ENCODE assay signal across 13 mouse cellular contexts in the genomic region with DNA sequence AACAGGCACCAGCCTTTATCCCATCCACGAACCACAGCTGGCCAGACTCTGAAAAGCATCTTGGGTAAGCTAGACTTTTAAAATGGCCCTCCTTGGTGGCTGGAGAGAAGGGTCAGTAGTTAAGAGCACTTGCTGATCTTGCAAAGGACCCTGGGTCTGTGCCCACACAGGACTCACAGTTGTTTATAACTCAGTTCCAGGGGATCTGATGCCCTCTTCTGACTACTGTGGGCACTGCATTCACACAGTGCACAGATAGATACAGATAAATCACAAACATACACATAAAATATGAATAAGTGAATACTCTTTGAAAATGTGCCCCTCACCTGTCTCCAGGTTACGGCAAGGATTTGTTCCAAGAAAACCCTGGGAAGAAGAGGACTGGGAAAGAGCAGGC.
DNase-seq lines count a peak whose midpoint lies in the region; TF ChIP-seq lines count a peak whose summit lies in the region.
"Had no signal": no experiment of that assay in that cellular context is flagged by ENCODE, and none has a peak within 500 bp of the region (broad histone marks: within the 10 kb centered on the region; RNA-seq: fewer than 3 reads in every experiment).

No protein-coding gene starts in this region.

- peak; percentile 41 to 57 for DNase-seq in cerebellum, postnatal 10 days
- no peak for DNase-seq in cerebellum, postnatal 4 days (ENCODE audit: low spot score in 2 of 2)
- no peak for DNase-seq in layer of hippocampus, adult 2 months (ENCODE audit: low spot score in 2 of 2)
- no peak for DNase-seq in layer of hippocampus, adult 18-20 months (ENCODE audit: low spot score in 2 of 2)
- DNase-seq in 416B (ENCODE audit: low read depth) = peak; percentile 15
- DNase-seq in ZHBTc4 (ENCODE audit: low read depth, low spot score) = peak; percentile 55
- DNase-seq in right cerebral cortex, adult 18-20 months = no peak
- no peak for DNase-seq in spleen, adult 12 weeks (ENCODE audit: low spot score)
- DNase-seq: adrenal gland, adult 2 months; B cell, adult 2 months; layer of hippocampus, postnatal 36 days had no signal

- H3K27ac ChIP-seq in layer of hippocampus, adult 2 months = no peak overlapping the region
- H3K27ac ChIP-seq: hindbrain, embryonic 12.5 days; limb, embryonic 12.5 days had no signal

- peak; percentile 50 for TF ChIP-seq CTCF in layer of hippocampus, adult 2 months (conservative IDR thresholded peaks at IDR 0.05)

- no peak overlapping the region for H3K4me3 ChIP-seq in layer of hippocampus, adult 2 months
- H3K4me3 ChIP-seq: hindbrain, embryonic 12.5 days; limb, embryonic 12.5 days had no signal

Comparison
In these comparisons a context has a peak if more than half of its experiments do, and no peak if none do; other contexts are left out.
1. DNase-seq: peak in cerebellum, postnatal 10 days (2 of 2), 416B (single experiment) and ZHBTc4 (single experiment); none in cerebellum, postnatal 4 days (0 of 2), layer of hippocampus, adult 2 months (0 of 2), layer of hippocampus, adult 18-20 months (0 of 2), right cerebral cortex, adult 18-20 months (single experiment) and spleen, adult 12 weeks (single experiment).